Mouse (Mus musculus) liver, adult 2 months (tissue): ENCODE data around the gene Lexm.

Experiments
- CTCF ChIP-seq: fragments of 200-500 bp; IDR thresholded peaks from 2 replicates; pipeline ENCODE4 v1.5.1; 2011; ENCODE audit warnings: low read depth, low read length, control low read depth
- POLR2A ChIP-seq: fragments of 200-500 bp; IDR thresholded peaks from 2 replicates; pipeline ENCODE4 v1.6.1; 2011; ENCODE audit warnings: low read length, control low read depth; ENCODE audit not compliant: insufficient read depth; ENCODE audit errors: extremely low read depth

DNA sequence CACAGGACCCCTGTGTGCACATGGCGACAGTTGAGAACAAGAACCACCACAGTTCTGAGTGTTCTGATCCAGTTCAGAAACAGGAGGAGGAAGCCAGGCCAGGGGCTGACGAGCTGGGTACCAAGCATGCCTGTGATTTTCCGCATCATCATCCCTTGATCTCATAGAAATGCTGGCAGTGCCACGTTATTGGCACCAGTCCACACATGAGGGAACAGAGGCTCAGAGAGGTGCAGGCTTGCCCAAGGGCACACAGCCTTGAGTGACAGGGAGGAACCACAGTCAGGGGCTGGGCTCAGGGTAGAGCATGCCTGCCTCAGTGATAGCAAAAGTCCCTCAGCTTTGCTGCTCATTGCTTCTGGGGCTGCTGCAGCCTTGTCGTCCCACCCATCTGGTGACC lies 10.8 kb upstream of the Lexm start:
- no peak for TF ChIP-seq POLR2A
- TF ChIP-seq CTCF = no peak
